Mouse (Mus musculus) E14TG2a.4 (cell line): ENCODE measurements at regions not wholly inside any gene's neighbourhood (a gene's known extent, or its start where the extent isn't known, plus 50 kb on each side); places are given as distances from the start of the nearest gene placed in this dataset.

Source experiments
- CTCF ChIP-seq: conservative IDR thresholded peaks from 2 replicates; pipeline ENCODE4 v1.5.1; 2014; ENCODE audit warnings: low read length
- NANOG ChIP-seq: IDR thresholded peaks from 2 replicates; pipeline ENCODE4 v1.6.1; 2014; ENCODE audit warnings: borderline replicate concordance, low read length, mixed read lengths
- POU5F1 ChIP-seq: IDR thresholded peaks from 2 replicates; pipeline ENCODE4 v1.6.1; 2014; ENCODE audit warnings: low read length, borderline replicate concordance

- TF ChIP-seq CTCF (no peak), POU5F1 (no peak), NANOG (no peak)
Observed at GRCm38 (mm10) chr11:22600370-22600769, 88.5 kb downstream of the Tmem17 start.
